Mouse (Mus musculus): ENCODE measurements around the gene Slc38a9. TPM values are rescaled to one million over a fixed set of nuclear protein-coding genes. Genes with fewer than 3 reads are reported as not detected.
"Not testable (repeated sequence)": the region's sequence is repeated elsewhere in the genome, so short reads cannot be mapped to it uniquely, and the experiment has no call there.

The Slc38a9 gene
- total and polyA plus RNA-seq, 2 experiments from 2014 or later = 7.6 to 10.7 TPM

- Histone ChIP-seq H3K27me3 (ENCODE audit: control insufficient read depth, insufficient read depth, low read length) (no peaks in the 10 kb centered on the region), H3K4me3 (ENCODE audit: low read depth, low read length) (no peak overlapping the region), H3K4me1 (ENCODE audit: control insufficient read depth, insufficient read depth) (peaks cover 3% of the 10 kb centered on the region; the same call in 1 of the 2 replicates), H3K27ac (ENCODE audit: low read depth) (no peak overlapping the region), H3K36me3 (replicated peaks; ENCODE audit: control insufficient read depth, insufficient read depth, low read length) (peaks cover 6% of the 10 kb centered on the region; the same call in 1 of the 2 replicates), H3K4me2 (ENCODE audit: low read depth, low read length) (no peak overlapping the region), H3K9ac (replicated peaks; ENCODE audit: low read depth, low read length) (no peak overlapping the region), H3K9me3 (replicated peaks; ENCODE audit: control insufficient read depth, low read length) (no peaks in the 10 kb centered on the region)
- ATAC-seq (ENCODE audit: insufficient read depth, low read depth) = no peak
- DNase-seq (ENCODE audit: low spot score) = no peak
- TF ChIP-seq CTCF (IDR thresholded peaks at IDR 0.05; ENCODE audit: low read depth) = no peak
- TF ChIP-seq EP300 (IDR thresholded peaks at IDR 0.05; ENCODE audit: low read depth) = no peak
- WGBS = 96% methylated on average over 8 of the region's 8 CpGs
Measured at GRCm38 (mm10) chr13:112695526-112696240, 35.1 kb downstream of the Slc38a9 start.

GRCm38 (mm10) chr13:112701256-112701655, 40.7 kb downstream of the Slc38a9 start:
- Histone ChIP-seq H3K4me3 (ENCODE audit: low read depth, low read length) (no peak overlapping the region), H3K4me1 (ENCODE audit: control insufficient read depth, insufficient read depth) (peaks cover 3% of the 10 kb centered on the region; the same call in 1 of the 2 replicates), H3K36me3 (replicated peaks; ENCODE audit: control insufficient read depth, insufficient read depth, low read length) (peaks cover 6% of the 10 kb centered on the region; the same call in 1 of the 2 replicates), H3K9ac (replicated peaks; ENCODE audit: low read depth, low read length) (no peak overlapping the region), H3K27ac (ENCODE audit: low read depth) (no peak overlapping the region), H3K27me3 (ENCODE audit: control insufficient read depth, insufficient read depth, low read length) (no peaks in the 10 kb centered on the region), H3K9me3 (replicated peaks; ENCODE audit: control insufficient read depth, low read length) (no peaks in the 10 kb centered on the region), H3K4me2 (ENCODE audit: low read depth, low read length) (no peak overlapping the region)
- no peak for DNase-seq (ENCODE audit: low spot score)
- TF ChIP-seq CTCF (IDR thresholded peaks at IDR 0.05; ENCODE audit: low read depth) = no peak
- TF ChIP-seq EP300 (IDR thresholded peaks at IDR 0.05; ENCODE audit: low read depth) = no peak
- no peak for ATAC-seq (ENCODE audit: insufficient read depth, low read depth)
- WGBS = 77% methylated on average over 8 of the region's 8 CpGs

- Histone ChIP-seq H3K27ac (ENCODE audit: low read depth) (no peak overlapping the region), H3K4me3 (ENCODE audit: low read depth, low read length) (no peak overlapping the region), H3K9ac (replicated peaks; ENCODE audit: low read depth, low read length) (no peak overlapping the region), H3K27me3 (ENCODE audit: control insufficient read depth, insufficient read depth, low read length) (no peaks in the 10 kb centered on the region), H3K4me2 (ENCODE audit: low read depth, low read length) (no peak overlapping the region), H3K4me1 (ENCODE audit: control insufficient read depth, insufficient read depth) (0 out of 2 replicates have a peak, but pooled peaks cover 10% of the 10 kb centered on the region), H3K9me3 (replicated peaks; ENCODE audit: control insufficient read depth, low read length) (no peaks in the 10 kb centered on the region), H3K36me3 (replicated peaks; ENCODE audit: control insufficient read depth, insufficient read depth, low read length) (no peaks in the 10 kb centered on the region)
- TF ChIP-seq CTCF (IDR thresholded peaks at IDR 0.05; ENCODE audit: low read depth) (no peak), EP300 (IDR thresholded peaks at IDR 0.05; ENCODE audit: low read depth) (no peak)
- no peak for DNase-seq (ENCODE audit: low spot score)
- no peak for ATAC-seq (ENCODE audit: insufficient read depth, low read depth)
- WGBS = 78% methylated on average over 4 of the region's 4 CpGs
Measured at GRCm38 (mm10) chr13:112706351-112706750, 45.8 kb downstream of the Slc38a9 start.

GRCm38 (mm10) chr13:112720078-112720736, 59.7 kb downstream of the Slc38a9 start:
- DNase-seq (ENCODE audit: low spot score) (no peak), ATAC-seq (ENCODE audit: insufficient read depth, low read depth) (no peak)
- H3K27me3 ChIP-seq (ENCODE audit: control insufficient read depth, insufficient read depth, low read length) = no peaks in the 10 kb centered on the region
- no peaks in the 10 kb centered on the region for H3K36me3 ChIP-seq (replicated peaks; ENCODE audit: control insufficient read depth, insufficient read depth, low read length)
- TF ChIP-seq EP300 (IDR thresholded peaks at IDR 0.05; ENCODE audit: low read depth) (no peak), CTCF (IDR thresholded peaks at IDR 0.05; ENCODE audit: low read depth) (no peak)
- 92% methylated on average over 15 of the region's 15 CpGs for whole genome bisulfite sequencing
- H3K4me3 ChIP-seq (ENCODE audit: low read depth, low read length) = no peak overlapping the region
- no peaks in the 10 kb centered on the region for H3K9me3 ChIP-seq (replicated peaks; ENCODE audit: control insufficient read depth, low read length)
- no peak overlapping the region for H3K4me2 ChIP-seq (ENCODE audit: low read depth, low read length)
- no peak overlapping the region for H3K9ac ChIP-seq (replicated peaks; ENCODE audit: low read depth, low read length)
- H3K27ac ChIP-seq (ENCODE audit: low read depth) = no peak overlapping the region
- H3K4me1 ChIP-seq (ENCODE audit: control insufficient read depth, insufficient read depth) = no peaks in the 10 kb centered on the region

GRCm38 (mm10) chr13:112721946-112722729, 61.6 kb downstream of the Slc38a9 start:
- Histone ChIP-seq H3K9me3 (replicated peaks; ENCODE audit: control insufficient read depth, low read length) (no peaks in the 10 kb centered on the region), H3K9ac (replicated peaks; ENCODE audit: low read depth, low read length) (no peak overlapping the region), H3K36me3 (replicated peaks; ENCODE audit: control insufficient read depth, insufficient read depth, low read length) (no peaks in the 10 kb centered on the region), H3K4me1 (ENCODE audit: control insufficient read depth, insufficient read depth) (no peaks in the 10 kb centered on the region; the same call in 1 of the 2 replicates), H3K4me2 (ENCODE audit: low read depth, low read length) (no peak overlapping the region), H3K27ac (ENCODE audit: low read depth) (peak overlapping the region; percentile 46; the same call in 1 of the 2 replicates), H3K27me3 (ENCODE audit: control insufficient read depth, insufficient read depth, low read length) (no peaks in the 10 kb centered on the region), H3K4me3 (ENCODE audit: low read depth, low read length) (no peak overlapping the region)
- TF ChIP-seq CTCF (IDR thresholded peaks at IDR 0.05; ENCODE audit: low read depth) (no peak), EP300 (IDR thresholded peaks at IDR 0.05; ENCODE audit: low read depth) (no peak)
- DNase-seq (ENCODE audit: low spot score) (no peak), ATAC-seq (ENCODE audit: insufficient read depth, low read depth) (peak; percentile 47; the same call in 1 of the 2 replicates)
- 69% methylated on average over 9 of the region's 9 CpGs for WGBS

- not testable (repeated sequence) for H3K36me3 ChIP-seq (replicated peaks; ENCODE audit: control insufficient read depth, insufficient read depth, low read length); H3K9me3 ChIP-seq (replicated peaks; ENCODE audit: control insufficient read depth, low read length); ATAC-seq (ENCODE audit: insufficient read depth, low read depth); H3K27ac ChIP-seq (ENCODE audit: low read depth); H3K9ac ChIP-seq (replicated peaks; ENCODE audit: low read depth, low read length); H3K4me1 ChIP-seq (ENCODE audit: control insufficient read depth, insufficient read depth); H3K27me3 ChIP-seq (ENCODE audit: control insufficient read depth, insufficient read depth, low read length); H3K4me2 ChIP-seq (ENCODE audit: low read depth, low read length); DNase-seq (ENCODE audit: low spot score); H3K4me3 ChIP-seq (ENCODE audit: low read depth, low read length)
Measured at GRCm38 (mm10) chr13:112724260-112724659, 63.7 kb downstream of the Slc38a9 start.
